Mouse (Mus musculus) olfactory bulb, adult 2 months (tissue): ENCODE data around the gene Lrrc66. TPM values are rescaled to one million over a fixed set of nuclear protein-coding genes. Genes with fewer than 3 reads are reported as not detected.
A peak's percentile ranks its signal among the peaks of the same experiment; 100 is the strongest.
"Not testable (repeated sequence)": the region's sequence is repeated elsewhere in the genome, so short reads cannot be mapped to it uniquely, and the experiment has no call there.

Experiments
- H3K27ac ChIP-seq: fragments of 200-500 bp; 2 replicates; pipeline ENCODE4 v1.5.1; 2012; ENCODE audit warnings: low read depth, low read length; ENCODE audit not compliant: insufficient read depth
- H3K4me1 ChIP-seq: fragments of 200-500 bp; 2 replicates; pipeline ENCODE4 v1.6.1; 2012; ENCODE audit warnings: low read length; ENCODE audit not compliant: control insufficient read depth, insufficient read depth
- H3K4me3 ChIP-seq: fragments of 200-500 bp; 2 replicates; pipeline ENCODE4 v1.5.1; 2012; ENCODE audit warnings: mild to moderate bottlenecking, low read depth, low read length, moderate library complexity; ENCODE audit not compliant: insufficient read depth
- CTCF ChIP-seq: fragments of 200-500 bp; IDR thresholded peaks from 2 replicates; pipeline ENCODE4 v1.5.1; 2012; ENCODE audit warnings: low read depth, mild to moderate bottlenecking, low read length, moderate library complexity; ENCODE audit not compliant: insufficient read depth
- POLR2A ChIP-seq: fragments of 200-500 bp; IDR thresholded peaks from 2 replicates; pipeline ENCODE4 v1.6.1; 2012; ENCODE audit warnings: mild to moderate bottlenecking, low read depth, low read length, moderate library complexity; ENCODE audit not compliant: insufficient read depth
- WGBS: fragments of 180-500 bp; shearing (Covaris S2); methylation state at CpG from one replicate; pipeline ENCODE4 v1.1.7; 2018; 5-methylcytosine and 5-hydroxymethylcytosine counted together
- polyA plus RNA-seq: library from polyadenylated mRNA; stranded (reverse); fragments of >200 nt; gene quantifications from 2 replicates; pipeline ENCODE4 v1.2.4, GENCODE M21; 2012; ENCODE audit warnings: low replicate concordance; ENCODE audit not compliant: missing spikeins, insufficient read depth, insufficient read length

The Lrrc66 gene
- polyA plus RNA-seq, 1 experiment = not detected

GRCm38 (mm10) chr5:73599991-73600390 lies 32.3 kb downstream of the Lrrc66 start:
- Histone ChIP-seq H3K4me3 (no peak overlapping the region), H3K4me1 (peaks cover 6% of the 10 kb centered on the region; the same call in 1 of the 2 replicates), H3K27ac (no peak overlapping the region)
- no peak for TF ChIP-seq CTCF
- 90% methylated on average over 2 of the region's 2 CpGs for whole genome bisulfite sequencing

GRCm38 (mm10) chr5:73598943-73599695 lies 33.2 kb downstream of the Lrrc66 start:
- peaks cover 6% of the 10 kb centered on the region; the same call in 1 of the 2 replicates for H3K4me1 ChIP-seq
- no peak for TF ChIP-seq CTCF
- TF ChIP-seq POLR2A = no peak
- no peak overlapping the region for H3K4me3 ChIP-seq
- H3K27ac ChIP-seq = no peak overlapping the region
- WGBS = 58% methylated on average over 5 of the region's 5 CpGs

GRCm38 (mm10) chr5:73587119-73587518 lies 45.2 kb downstream of the Lrrc66 start:
- WGBS = 67% methylated on average over 3 of the region's 3 CpGs
- no peak for TF ChIP-seq POLR2A
- TF ChIP-seq CTCF = no peak
- H3K4me1 ChIP-seq = peaks cover 4% of the 10 kb centered on the region
- H3K27ac ChIP-seq = no peak overlapping the region
- H3K4me3 ChIP-seq = no peak overlapping the region

GRCm38 (mm10) chr5:73586597-73586996 lies 45.7 kb downstream of the Lrrc66 start:
- no peak overlapping the region for H3K4me3 ChIP-seq
- peaks cover 4% of the 10 kb centered on the region for H3K4me1 ChIP-seq
- TF ChIP-seq CTCF (no peak), POLR2A (no peak)
- 81% methylated on average over 4 of the region's 4 CpGs for WGBS
- no peak overlapping the region for H3K27ac ChIP-seq

GRCm38 (mm10) chr5:73585212-73586115 lies 46.9 kb downstream of the Lrrc66 start:
- H3K27ac ChIP-seq = 0 out of 2 replicates have a peak overlapping the region, but pooled peaks have one; percentile 3
- 33% methylated on average over 7 of the region's 7 CpGs for WGBS
- TF ChIP-seq CTCF = no peak
- TF ChIP-seq POLR2A = no peak
- H3K4me1 ChIP-seq = peaks cover 4% of the 10 kb centered on the region
- no peak overlapping the region for H3K4me3 ChIP-seq

- H3K27ac ChIP-seq, H3K4me1 ChIP-seq, H3K4me3 ChIP-seq: not testable (repeated sequence)
- 41% methylated on average over 6 of the region's 6 CpGs for WGBS
These were observed 48.3 kb downstream of the Lrrc66 start for GRCm38 (mm10) chr5:73584011-73584410.

- Histone ChIP-seq H3K4me3 (no peak overlapping the region), H3K27ac (no peak overlapping the region), H3K4me1 (peaks cover 2% of the 10 kb centered on the region)
- TF ChIP-seq POLR2A (no peak), CTCF (no peak)
- WGBS = 79% methylated on average over 3 of the region's 3 CpGs
These were observed 54.2 kb downstream of the Lrrc66 start for GRCm38 (mm10) chr5:73578131-73578530.

GRCm38 (mm10) chr5:73576708-73577107 lies 55.6 kb downstream of the Lrrc66 start:
- TF ChIP-seq CTCF (no peak), POLR2A (no peak)
- WGBS = 64% methylated on average over 7 of the region's 7 CpGs
- H3K4me3 ChIP-seq = no peak overlapping the region
- no peak overlapping the region for H3K27ac ChIP-seq
- H3K4me1 ChIP-seq = peaks cover 2% of the 10 kb centered on the region

- Histone ChIP-seq H3K4me3 (no peak overlapping the region), H3K27ac (no peak overlapping the region), H3K4me1 (peaks cover 2% of the 10 kb centered on the region)
- TF ChIP-seq POLR2A (no peak), CTCF (no peak)
- 78% methylated on average over 4 of the region's 4 CpGs for WGBS
These were observed 57.7 kb downstream of the Lrrc66 start for GRCm38 (mm10) chr5:73574616-73575015.
